Mouse (Mus musculus): Measurements from ENCODE around the gene Pdzd7. TPM values are rescaled to one million over a fixed set of nuclear protein-coding genes. Genes with fewer than 3 reads are reported as not detected.

Pdzd7 gene
- not detected in 2 replicates for polyA plus RNA-seq (2012)

DNA sequence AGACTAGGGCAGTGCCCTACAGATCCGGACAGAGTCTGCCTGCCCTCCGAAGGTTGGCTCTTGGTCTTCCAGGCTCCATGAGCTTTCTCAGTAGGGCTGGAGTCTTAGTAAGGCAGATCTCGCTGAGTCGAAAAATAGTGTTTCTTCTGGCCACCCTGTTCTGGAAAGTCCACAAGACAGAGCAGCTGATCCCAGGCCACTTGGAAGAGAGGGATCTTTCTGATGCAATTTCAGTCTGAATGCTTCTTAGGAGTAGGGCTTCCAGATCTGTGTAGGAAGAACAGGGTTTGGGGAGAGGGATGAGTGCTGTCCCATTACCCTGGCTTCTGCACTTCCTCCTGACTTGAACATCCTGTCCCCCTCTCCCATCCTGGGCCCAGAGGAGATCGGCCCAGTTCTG lies at the start of gene Pdzd7:
TSS of gene Pdzd7 (minus strand) at position 67 of the 400 bp plus-strand sequence.
- TF ChIP-seq GATA1 (IDR thresholded peaks at IDR 0.05; ENCODE audit: low read length), result no peak

DNA sequence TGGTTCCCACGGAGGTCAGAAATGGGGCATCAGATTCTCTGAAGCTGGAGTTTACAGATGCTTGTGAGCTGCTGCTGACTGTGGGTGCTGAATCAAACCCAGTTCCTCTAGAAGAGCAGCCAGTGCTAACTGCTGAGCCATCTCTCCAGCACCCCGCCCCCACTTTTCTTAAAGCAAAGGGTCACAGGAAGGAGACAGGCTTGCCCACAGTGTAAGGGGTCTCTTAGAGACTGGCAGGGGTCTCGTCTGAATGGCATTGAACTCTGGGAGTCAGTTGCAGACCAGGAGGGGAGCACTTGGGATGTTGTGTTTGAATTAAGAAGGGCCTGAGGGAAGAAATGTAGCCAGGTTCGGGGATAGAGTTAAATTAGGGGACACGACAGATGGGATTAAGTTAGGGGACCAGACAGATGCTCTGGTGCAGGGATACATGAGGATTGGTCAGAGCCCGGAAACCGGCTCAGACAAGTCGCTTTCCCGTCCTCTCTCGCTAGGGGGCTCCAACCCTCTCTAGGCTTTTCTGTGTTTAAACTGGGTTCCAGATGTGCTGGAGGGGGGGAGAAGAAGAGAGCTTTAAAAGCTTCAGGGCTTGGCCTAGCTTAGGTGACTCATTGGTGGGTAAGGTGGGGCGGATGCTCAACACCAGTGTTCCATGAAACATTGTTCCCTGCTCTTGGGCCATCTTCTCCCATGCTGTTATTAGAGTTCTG lies 36.5 kb upstream of the Pdzd7 start:
- no peak for TF ChIP-seq GATA1 (IDR thresholded peaks at IDR 0.05; ENCODE audit: low read length)

GRCm38 (mm10) chr19:45081279-45081678 lies 35.8 kb upstream of the Pdzd7 start:
- no peak for TF ChIP-seq GATA1 (IDR thresholded peaks at IDR 0.05; ENCODE audit: low read length)

DNA sequence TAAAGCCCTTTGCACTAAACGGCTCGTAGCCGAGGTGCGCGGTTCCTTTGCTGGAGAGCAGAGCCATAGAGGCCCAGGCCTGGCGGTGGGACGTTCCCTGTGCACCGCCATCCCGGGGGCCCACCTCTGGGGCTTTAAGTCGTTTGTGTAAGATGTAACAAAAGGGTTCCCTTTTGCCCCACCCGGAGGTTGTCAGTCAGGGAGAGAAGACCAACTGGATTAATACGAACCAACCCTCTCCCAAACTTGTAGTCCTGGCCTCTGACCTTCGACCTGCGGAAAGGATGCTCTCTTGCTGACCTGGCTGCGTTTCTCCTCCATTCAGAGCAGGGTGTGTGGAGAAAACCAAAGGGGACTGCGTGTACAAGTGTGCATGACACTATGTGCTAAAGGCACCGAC lies 35.2 kb upstream of the Pdzd7 start:
- TF ChIP-seq GATA1 (IDR thresholded peaks at IDR 0.05; ENCODE audit: low read length), result no peak

- no peak for TF ChIP-seq GATA1 (IDR thresholded peaks at IDR 0.05; ENCODE audit: low read length)
Measured at GRCm38 (mm10) chr19:45079769-45080515, 34.4 kb upstream of the Pdzd7 start.

GRCm38 (mm10) chr19:45078971-45079764 lies 33.7 kb upstream of the Pdzd7 start:
- no peak for TF ChIP-seq GATA1 (IDR thresholded peaks at IDR 0.05; ENCODE audit: low read length)

- TF ChIP-seq GATA1 (IDR thresholded peaks at IDR 0.05; ENCODE audit: low read length), result no peak
Measured at GRCm38 (mm10) chr19:45077742-45078645, 32.5 kb upstream of the Pdzd7 start.

- TF ChIP-seq GATA1 (IDR thresholded peaks at IDR 0.05; ENCODE audit: low read length), result no peak
Measured at GRCm38 (mm10) chr19:45076586-45077510, 31.3 kb upstream of the Pdzd7 start.

DNA sequence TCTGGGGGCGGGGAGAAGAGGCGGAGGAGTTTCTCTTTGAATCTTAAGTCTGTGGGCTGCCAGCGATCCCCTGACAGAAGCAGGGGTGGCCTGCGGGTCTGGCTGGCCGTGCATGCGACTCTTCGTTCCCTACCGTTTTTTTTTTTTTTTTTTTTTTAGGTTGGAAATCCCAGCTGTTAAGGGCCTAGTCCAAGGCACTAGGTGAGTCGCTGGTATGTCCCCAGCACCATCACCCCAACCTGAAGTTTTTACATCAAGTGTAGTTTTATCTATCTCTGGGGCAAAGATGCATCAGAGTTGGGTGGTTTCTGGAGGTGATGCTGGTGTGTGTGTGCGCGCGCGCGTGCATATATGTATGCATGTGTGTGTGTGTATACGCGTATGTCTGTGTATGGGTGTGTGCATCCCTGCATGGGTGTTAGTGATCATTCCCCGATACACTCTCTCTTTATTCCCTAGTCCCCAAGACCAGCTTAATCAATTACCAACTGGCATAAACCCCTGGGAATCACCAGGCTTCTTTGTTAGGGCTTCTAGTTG lies 30.6 kb upstream of the Pdzd7 start:
- no peak for TF ChIP-seq GATA1 (IDR thresholded peaks at IDR 0.05; ENCODE audit: low read length)

DNA sequence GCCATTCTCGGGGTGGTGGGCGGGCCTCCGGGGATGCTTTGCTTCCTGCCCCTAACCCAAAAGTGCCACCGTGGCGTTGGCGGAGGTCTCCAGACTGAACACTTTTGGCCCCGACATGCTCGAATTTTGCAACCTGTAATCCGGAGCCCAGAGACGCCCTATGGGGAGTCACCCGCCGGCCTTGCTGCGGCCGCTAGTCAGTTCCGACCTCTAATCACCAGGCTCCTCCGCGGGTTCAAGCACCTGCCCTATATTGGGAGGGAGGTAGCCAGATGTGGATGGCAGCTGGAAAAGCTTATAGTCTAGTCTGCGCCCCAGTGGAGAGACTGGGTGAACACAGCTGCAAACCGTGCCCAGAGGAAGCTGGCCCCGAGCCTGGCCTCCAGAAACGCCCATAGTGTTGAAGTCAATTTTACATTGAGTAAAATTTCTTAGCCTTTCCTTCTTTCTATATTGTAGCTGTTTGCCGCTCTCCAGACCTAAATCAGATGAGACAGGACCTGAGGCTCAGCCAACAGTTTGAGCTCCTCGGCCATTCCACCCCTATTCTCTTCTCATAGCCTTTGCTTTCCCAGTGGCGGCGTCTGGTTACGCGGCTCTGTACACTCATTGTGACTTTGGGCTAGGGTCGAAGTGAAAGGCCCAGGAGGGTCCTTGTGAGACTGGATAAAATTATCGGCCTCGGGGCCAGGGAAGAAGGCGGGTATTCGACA lies 30.0 kb upstream of the Pdzd7 start:
- no peak for TF ChIP-seq GATA1 (IDR thresholded peaks at IDR 0.05; ENCODE audit: low read length)

- no peak for TF ChIP-seq GATA1 (IDR thresholded peaks at IDR 0.05; ENCODE audit: low read length)
Measured at GRCm38 (mm10) chr19:45074580-45075322, 29.2 kb upstream of the Pdzd7 start, which contains the start of gene Kazald1. Gene Kazald1, plus strand, starts transcription at chr19:45075241.

- TF ChIP-seq GATA1 (IDR thresholded peaks at IDR 0.05; ENCODE audit: low read length), result no peak
Measured at GRCm38 (mm10) chr19:45073871-45074542, 28.5 kb upstream of the Pdzd7 start.

Measured in G1E-ER4 (cell line).